Mouse (Mus musculus) skeletal muscle tissue, adult 2 months (tissue): Measurements from ENCODE around the gene Comtd1.

ENCODE experiments used
- DNase-seq: peaks from one replicate; pipeline ENCODE4 v3.0.0-alpha.2; 2012; ENCODE audit warnings: low read depth, low spot score

The Comtd1 gene

DNA sequence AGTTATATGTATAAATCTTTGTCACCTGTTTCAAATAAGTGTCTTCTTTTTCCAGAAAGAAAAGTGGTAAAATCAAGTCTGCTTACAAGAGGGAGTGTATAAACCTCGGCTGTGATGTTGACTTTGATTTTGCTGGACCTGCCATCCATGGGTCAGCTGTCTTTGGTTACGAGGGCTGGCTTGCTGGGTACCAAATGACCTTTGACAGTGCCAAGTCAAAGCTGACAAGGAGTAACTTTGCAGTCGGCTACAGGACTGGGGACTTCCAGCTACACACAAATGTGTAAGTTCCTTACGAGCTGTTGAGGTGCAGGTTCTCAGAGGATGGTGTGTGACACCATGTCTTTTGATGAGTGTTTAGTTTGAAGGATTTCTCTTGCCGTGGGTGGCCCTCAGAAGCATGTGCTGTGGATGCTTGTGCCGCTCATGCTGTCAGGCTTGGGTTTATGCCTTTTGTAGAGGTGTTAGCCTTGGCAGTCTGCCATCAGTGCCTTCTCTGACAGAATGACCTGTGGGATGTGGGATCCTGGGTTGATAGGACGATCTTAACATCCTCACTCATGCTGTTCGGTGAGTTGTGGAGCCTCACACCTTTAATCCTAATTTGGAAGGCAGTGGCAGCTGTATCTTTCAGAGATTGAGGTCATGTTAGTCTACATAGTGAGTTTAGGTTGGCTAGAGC is 10.3 kb downstream of the Comtd1 start:
- no peak for DNase-seq

DNA sequence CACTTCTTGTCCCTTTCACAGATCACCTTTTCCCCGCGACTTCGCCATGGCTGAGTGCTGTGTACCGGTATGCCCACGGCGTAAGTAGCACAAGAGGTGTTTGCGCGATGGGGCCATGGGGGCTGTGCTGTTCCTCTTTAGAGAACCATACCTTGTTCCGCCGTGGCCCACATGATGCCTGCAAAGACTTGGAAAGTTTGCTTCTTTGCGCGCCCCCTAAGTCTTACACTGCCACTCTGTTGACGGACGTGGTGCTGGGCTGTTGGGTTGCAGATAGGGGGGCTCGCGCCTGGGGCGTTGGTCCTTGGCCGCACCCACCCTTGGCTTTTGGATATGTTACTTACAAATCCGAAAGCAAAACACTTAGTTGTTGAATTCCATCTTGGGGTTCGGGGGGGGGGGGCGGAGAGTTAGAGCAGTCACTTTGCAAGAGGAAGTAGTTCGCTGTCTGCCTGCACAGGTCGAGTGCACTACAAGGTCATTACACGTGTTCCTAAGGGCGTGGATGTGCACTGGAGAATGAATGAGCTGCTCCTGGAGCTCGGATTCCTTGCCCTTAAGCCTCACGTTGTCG is 16.9 kb downstream of the Comtd1 start:
- no peak for DNase-seq

DNA sequence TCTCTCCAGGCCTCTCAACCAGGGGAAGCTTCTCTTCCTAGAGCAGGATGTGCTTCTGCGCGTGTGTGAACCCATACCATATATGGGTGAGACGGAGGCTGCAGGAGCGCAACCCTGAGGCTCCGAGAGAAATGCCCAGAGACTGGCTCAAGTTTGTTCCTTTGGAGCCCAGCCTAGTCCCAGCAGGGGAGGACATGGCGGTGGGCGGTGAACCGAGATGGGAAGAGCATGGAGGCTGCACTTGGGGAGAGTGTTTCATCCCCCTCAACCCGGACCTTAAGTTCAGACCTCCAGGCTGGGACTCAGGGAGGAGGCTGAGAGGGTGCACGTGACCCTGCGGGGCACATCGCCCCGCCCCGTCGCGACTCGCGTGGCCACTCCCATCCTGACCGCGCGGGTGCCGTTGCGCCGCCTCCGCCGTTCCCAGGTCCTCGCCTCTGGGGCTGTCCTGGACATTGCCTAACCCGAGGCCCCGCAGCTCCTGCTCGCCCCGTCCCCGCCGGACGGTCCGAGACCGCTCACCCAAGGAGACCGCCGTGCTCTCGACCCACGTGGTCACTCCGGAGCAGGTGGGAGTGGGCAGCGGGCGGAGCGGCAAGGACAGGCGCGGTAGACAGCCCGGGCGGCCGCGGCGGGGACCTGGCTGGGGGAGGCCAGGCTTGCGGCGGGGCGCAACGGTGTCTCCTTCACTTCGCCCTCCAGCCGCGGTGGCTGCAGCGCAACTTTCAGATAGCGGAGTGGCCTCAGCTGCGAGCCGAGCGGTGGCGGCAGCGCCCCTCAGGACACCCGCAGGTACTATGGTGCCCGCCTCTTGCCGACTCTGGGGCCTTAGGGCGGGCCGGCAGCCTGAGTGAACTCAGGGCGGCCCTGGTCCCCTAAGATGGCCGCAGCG is 17.7 kb downstream of the Comtd1 start:
- peak; percentile 93 for DNase-seq

DNA sequence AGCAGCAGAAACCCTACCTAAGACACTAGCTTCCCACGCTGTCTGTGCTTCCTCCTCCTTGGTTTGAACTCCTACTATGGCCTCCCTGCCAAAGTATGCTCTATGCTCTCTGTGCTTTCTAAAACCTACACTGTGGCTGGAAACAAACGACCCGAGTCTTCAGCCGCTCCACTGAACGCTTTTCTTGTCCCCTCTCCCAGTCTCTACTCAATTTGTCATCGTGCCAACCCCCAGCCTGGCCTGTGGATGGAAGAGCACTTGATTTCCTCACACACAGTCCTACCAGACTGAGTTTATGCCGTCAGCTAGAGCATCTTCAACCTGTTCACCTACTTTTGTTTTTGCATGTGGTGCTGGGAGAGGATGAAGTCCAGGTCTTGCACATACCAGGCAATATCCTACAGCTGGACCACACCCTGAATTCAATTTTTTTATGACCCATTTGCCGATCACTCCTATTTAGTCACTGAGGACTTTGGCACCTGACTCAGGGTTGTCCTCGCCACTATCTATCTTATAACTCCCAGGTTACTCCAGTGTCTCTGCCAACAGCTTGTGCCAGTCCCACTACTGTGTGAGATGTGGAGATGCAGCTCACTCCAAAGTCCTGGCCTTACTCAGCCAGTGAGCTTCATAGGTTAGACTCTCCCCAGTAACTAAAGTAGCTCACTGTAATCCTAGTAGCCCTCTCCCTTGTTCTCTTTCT is 22.8 kb downstream of the Comtd1 start:
- DNase-seq = no peak

DNA sequence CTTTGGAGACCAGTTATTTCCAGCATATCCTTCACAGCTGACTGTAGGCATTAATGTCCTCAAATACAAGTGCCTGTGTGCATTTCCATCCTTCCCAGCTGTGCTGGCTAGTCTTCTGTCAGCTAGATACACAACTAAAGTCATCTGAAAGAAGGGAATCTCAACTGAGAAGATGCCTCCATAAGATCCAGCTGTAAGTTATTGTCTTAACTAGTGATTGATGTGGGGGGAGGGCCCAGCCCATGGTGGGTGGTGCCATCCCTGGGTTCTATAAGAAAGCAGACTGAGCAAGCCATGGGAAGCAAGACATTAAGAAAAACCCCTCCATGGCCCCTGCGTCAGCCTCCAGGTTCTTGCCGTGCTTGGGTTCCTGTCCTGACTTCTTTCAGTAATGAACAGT is 23.8 kb downstream of the Comtd1 start, which contains the start of gene Vdac2:
TSS of gene Vdac2 (plus strand) at position 301 of the 400 bp plus-strand sequence.
- DNase-seq = no peak

DNA sequence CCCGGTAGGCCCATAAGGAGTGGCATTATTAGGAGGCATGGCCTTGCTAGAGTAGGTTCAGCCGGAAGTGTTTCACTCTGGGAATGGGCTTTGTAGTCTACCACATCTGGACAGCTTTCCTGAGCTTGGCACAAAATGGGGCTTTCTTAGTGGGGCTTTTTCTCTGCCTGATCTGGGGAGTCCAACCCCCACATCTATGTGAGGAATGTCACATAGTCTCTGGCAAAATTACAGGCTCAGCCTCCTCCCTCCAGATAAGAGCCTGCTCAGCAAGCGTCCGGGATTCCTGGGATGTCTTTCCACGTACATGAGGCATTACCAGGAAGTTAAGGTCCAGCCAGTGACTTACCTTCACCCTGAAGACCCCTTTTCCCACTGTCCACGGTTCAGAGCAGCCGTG is 24.9 kb downstream of the Comtd1 start:
- DNase-seq = no peak

DNA sequence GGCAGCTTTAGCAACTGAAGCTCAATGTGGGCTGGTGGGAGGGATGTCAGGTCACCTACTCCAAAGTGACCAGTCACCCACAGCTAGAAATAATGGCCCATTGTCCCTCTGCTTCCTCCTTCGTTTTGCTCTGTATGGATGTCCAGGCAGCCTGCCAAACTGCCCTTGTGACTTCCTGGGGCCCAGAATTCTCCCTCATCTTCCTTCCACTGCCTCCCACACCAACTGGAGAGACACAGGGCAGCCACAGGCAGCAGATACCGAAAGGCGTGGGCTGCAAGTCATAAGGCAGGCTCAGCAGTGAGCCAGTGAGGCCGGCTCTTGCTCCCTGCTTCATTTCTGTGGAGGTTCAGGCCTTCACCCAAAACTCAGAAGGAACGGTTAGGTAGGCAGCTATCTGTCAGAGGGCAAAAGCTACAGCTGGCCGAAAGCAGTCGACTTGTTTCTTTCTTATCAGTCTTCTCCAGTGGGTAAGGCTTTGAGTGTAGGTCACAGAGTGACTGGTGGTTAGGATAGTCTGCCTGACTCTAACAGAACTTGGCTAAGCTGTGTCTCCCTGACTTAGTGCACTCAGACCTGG is 25.9 kb downstream of the Comtd1 start:
- DNase-seq = peak; percentile 66

DNA sequence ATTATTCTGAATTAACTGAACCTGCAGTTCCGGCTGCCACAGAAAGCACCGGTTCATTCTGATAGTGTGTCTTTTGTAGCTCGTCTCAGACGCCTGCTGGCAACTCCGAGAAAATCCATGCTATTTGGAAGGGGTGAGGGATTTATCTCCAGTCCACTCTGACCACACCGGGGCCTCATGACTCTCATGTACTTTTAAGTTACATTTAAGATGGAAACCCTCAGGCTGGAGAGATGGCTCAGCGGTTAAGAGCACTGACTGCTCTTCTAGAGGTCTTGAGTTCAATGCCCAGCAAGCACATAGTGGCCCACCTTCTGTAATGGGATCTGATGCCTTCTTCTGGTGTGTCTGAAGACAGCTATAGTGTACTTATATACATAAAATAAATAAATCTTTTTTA is 26.5 kb downstream of the Comtd1 start:
- no peak for DNase-seq

DNA sequence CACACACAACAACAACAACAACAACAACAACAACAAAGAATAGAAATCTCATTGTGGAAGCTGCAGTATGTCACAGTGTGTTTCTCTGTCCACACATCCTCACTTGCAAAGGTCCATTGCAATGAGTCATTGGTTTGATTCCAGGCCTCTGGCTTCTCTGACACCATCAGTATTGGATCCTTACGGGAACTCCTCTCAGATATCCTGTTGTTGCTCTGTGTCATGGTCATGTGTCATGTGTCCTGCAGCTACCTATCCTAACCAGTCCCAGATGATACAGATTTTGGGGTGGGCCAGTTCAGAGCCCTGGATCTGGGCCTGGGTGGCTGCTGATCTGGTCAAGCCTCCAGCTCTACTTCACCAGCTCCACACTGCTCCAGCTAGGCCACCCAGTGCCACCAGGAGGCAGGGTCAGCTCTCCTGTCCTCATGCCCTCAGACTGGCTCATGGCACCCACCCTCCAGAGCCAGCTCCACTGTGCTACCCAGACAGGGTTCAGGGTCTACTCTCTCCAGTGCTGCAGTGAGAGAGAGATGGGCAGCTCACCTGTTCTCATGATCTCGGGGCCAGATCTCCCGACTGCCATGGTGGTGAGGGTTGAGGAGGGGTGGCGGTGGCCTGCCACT is 27.8 kb downstream of the Comtd1 start:
- DNase-seq = no peak

DNA sequence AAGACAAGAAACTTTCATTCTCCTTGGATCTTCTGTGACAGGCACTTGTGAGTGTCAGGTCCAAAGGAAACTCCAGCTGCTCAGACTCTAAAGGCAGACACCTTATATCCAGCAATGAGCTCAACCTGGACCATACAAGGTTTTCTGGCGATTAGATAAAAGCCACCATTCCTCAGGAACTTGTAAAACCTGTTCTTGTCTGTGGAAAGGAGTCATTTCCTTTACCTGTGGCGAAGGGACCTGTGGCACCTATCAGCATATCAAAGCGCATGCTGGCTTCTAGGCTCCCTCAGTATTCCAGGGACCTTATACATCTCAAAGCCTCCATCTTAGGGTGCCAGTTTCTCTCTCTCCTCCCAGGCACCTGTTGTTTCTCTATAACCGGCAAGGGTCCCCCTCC is 31.3 kb downstream of the Comtd1 start:
- DNase-seq = no peak

DNA sequence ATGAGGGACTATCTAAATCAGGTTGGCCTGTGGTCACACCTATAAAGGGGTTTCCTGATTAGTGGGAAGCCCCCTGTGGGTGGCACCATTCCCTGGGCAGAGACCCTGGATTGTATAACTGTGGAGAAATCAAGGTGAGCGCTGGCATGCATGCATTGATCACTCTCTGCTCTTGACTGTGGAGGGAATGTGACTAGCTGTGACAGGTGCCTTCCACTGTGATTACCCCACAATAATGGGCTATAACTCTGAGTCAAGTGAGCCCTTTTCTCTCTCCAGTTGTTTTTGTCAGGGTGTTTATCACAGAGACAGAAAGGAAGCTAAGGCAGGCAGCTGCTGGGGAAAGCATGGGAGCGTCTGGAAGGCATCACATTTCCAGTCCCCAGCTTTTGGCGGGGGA is 32.5 kb downstream of the Comtd1 start:
- no peak for DNase-seq

DNA sequence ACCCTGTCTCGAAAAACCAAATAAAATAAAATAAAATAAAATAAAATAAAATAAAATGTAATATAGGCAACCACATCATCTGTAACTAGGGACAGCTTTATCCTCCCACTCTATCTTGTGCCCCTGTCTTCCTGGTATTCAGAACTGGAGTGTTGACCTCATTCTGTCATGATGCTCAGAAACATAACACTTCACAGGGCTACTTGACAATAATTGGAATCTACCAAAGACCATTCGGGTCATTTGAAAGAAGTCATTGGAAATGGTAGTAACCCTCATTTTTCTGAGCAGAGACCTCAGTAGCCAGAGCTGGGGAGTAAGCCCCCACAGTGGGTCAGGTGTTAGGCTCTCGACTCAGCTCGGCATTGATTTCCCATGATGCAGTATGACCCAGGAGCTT is 34.2 kb downstream of the Comtd1 start:
- no peak for DNase-seq

DNA sequence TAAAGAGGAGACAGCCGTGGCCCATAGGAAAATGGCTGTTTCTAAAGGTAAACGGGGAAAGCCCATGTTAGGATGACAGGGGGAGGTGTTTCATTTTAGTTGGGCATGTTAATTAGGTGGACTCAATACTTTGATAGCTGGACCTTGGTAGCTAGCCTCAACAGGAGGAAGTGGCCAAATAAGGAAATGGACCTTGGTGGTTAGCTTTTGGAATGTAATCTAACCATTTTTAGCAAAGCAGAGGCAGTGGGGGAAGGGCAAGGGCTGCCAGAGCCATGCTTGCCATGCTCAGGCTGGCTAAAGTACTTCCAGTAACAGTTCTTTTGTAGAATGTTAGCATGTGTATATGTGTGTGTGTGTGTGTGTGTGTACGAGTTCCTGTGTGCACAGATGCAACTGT is 34.9 kb downstream of the Comtd1 start:
- DNase-seq = no peak

DNA sequence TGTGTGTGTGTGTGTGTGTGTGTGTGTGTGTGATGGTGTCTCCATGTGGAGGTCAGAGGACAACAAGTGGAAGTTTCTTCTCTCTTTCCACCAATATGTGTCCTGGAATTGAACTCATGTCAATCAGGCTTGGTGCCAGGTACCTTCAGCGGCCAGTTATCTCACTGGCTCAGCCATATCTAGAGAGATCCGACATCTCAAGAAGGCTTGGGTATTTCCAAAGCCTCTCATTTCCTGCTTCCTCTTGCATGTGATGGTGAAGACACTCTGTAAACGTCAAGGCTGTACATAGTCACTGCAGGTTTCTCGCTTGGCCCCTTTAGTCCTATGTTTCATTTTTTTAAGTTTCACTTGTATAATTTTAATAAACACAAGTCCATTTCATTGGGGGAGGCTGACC is 35.6 kb downstream of the Comtd1 start:
- DNase-seq = no peak

DNA sequence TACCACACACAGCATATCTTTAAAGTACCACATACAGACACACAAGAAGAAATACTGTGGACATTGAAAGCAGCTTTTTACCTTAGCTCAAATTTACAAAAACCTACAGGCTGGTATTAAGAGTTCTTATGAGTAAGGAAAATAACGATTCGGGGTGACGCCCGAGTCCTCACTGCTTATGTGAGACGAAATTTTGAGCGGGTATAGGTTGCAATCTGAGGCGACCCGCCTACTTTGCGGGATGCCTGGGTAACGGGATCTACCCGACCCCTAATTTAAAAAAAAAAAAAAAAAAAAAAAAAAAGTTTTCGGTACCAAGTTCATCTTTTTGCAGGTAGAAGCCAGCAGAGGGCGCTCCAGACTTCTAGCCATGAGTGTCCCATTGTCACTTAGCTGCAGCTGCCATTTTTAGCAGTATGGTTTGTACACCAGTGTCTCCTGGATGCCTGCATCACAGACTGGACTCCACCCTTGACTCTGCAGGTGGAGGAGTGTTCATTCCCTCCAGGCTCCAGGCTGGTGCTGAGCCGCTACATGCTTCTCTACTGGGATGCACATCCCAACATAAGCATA is 36.1 kb downstream of the Comtd1 start:
- DNase-seq = peak; percentile 72

DNA sequence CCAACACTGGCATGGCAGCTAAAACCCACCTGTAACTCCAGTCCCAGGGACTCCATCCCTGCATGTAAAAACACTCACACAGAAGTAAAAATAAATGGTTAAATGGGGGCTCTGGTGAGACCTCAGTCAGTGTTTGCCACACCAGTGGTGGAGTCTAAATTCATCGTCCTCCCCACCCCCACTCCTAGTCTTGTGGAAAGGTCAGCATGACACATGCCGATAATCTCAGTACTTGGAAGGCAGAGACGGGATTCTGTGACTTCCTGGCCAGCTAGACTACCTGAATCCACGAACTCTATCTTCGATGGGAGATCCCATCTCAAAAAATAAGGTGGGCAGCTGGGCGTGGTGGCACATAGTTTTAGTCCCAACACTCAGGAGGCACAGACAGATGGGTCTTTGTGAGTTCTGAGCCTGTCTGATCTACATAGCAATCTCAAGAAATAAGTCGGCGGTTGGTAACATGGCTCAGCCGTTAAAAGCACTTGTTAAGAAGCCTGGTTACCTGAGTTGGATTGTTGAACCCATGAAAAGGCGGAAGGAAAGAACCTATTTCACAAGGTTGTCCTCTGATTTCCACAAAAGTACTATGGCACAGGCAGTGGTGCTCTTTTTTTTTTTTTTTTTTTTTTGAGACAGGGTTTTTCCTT is 36.9 kb downstream of the Comtd1 start:
- DNase-seq = no peak

DNA sequence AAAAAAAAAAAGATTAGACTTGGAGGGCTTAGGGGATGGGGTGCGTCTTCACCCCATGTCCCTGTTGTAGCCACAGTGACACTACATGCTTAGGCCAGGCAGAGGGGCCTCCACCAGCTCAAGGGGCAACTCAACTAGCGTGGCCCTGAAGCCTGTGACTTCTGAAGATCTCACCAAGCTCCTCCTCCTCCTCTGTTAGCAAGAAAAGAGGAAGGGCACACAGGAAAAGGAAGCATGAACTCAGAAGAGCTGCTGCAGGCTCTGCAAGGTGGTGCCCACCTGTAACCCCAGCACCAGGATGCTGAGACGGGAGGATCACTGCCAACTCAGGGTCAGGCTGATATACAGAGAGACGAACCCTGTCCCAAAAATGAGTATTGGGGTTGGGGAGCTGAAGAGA is 37.5 kb downstream of the Comtd1 start:
- DNase-seq = no peak

DNA sequence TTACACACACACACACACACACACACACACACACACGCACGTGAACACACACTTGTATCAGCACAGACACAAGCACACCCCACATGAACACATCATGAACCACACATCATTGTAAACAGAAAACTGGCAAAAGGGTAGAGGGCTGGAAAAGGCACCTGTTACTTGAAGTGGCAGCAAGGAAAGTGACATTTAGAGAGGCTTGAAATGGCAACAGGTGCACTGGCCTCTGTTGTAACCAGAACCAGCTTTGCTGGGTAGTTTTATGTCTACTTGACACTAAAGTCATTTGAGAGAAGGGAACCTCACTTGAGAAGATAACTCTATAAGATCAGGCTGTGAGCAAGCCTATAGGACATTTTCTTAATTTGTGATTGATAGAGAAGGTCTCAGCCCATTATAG is 39.4 kb downstream of the Comtd1 start:
- no peak for DNase-seq

DNA sequence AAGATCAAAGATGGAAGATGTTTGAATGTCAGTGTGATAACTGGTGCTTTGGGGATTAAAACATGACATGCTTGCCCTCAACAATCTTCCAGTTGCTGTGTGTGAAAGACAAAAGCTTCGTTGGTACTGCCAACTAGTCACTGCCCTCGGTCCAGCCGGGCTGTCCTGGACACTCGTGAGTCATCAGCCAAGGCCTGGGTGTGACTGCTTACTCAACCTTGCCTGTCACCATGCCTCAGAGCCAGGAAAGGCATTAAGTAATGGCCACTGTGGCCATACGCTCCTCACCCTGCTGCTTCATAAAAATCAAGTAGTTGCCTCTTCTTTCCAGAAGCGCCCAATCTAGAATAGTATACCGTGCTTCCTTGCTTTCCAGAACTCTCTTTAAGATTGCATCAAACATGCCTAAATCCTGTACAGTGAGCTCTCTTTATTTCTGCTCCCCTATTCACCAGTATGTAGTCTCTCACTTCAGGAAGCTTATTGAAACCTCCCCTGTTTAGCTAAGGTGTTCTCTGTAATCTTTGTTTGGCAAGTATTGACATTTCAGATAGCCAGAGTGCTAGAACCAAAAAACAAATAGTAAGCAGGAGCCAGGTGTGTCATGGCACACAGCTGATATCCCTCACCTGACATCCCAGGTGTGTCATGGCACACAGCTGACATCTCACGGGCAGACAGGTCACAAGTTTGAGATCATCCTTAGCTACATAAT is 40.4 kb downstream of the Comtd1 start:
- no peak for DNase-seq
